Mouse (Mus musculus): ENCODE data around the gene Smad6. TPM values are rescaled to one million over a fixed set of nuclear protein-coding genes. Genes with fewer than 3 reads are reported as not detected.

The Smad6 gene
- polyA plus RNA-seq, 1 experiment from 2014 or later = 1.5 TPM

DNA sequence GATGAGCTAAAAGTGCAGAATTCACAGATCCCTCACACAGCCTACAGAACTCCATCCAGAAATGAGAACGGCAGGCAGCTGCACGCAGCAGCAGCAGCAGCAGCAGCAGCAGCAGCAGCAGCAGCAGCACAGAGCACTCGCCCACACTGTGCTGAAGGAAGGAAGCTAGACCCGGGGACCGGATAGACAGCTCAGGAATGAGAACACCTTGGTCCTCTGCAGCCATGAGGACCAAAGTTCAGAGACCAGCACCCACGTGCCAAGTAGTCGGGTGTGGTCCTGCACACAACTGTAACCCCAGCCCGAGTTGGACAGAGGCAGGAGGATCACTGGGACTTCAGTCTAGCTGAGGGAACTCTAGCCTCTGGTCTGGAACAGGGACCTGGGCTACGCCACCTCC is 22.7 kb downstream of the Smad6 start:
- Histone ChIP-seq H3K27me3 (replicated peaks) (no peaks in the 10 kb centered on the region), H3K27ac (no peak overlapping the region)
- no peak for ATAC-seq (replicated peaks)

DNA sequence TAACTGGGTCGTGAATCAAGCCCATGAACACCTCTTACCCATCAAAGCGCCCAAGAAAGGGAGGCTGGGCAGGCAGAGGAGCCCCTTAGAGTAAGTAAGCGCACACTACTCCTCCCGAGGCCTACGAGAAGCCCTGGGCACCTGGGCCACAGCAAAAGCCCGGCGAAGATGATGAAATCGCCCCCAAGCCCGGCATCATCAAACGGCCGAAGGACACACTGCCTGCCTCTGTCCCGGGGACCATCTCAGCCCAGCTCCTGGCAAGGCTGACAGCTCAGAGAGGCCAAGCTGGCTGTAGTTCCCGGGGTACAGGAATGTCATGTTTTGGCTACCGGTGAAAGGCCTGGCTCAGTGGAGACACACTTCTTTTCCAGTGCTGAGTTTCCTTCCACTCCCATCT is 23.8 kb downstream of the Smad6 start:
- H3K27me3 ChIP-seq (replicated peaks) = no peaks in the 10 kb centered on the region
- 71% methylated on average over 14 of the region's 14 CpGs for WGBS
- no peak overlapping the region for H3K27ac ChIP-seq
- no peaks in the 10 kb centered on the region for H3K36me3 ChIP-seq (replicated peaks)
- H3K4me2 ChIP-seq = no peak overlapping the region
- H3K9ac ChIP-seq = no peak overlapping the region
- no peaks in the 10 kb centered on the region for H3K9me3 ChIP-seq
- peaks cover 4% of the 10 kb centered on the region; the same call in 1 of the 2 replicates for H3K4me1 ChIP-seq
- H3K4me3 ChIP-seq = no peak overlapping the region
- no peak for ATAC-seq (replicated peaks)

More for the DNA sequence above, 22.7 kb downstream of the Smad6 start:
- Histone ChIP-seq H3K9ac (no peak overlapping the region), H3K4me1 (peaks cover 4% of the 10 kb centered on the region; the same call in 1 of the 2 replicates), H3K4me2 (no peak overlapping the region), H3K36me3 (replicated peaks) (no peaks in the 10 kb centered on the region), H3K9me3 (no peaks in the 10 kb centered on the region), H3K4me3 (no peak overlapping the region)
- WGBS = 87% methylated on average over 9 of the region's 9 CpGs

DNA sequence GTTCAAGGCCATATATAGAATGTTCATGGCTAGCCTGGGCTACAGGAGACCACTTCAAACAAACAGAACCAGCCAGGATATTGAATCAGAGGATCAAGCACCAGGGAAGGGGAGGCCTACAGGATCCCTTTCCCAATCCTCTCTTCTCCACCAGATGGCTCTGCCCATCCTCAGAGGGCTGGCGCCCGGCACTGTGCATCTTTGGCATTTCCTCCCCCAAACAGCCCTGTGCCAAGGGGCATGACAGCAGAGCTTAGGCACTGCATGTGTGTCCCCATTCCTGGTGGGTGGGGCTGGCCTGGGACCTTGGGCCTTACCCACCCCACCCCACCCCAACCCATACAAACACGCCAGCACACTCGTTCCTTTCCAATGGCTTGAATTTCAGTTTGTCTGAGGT is 24.4 kb downstream of the Smad6 start:
- 63% methylated on average over 4 of the region's 4 CpGs for WGBS
- H3K27ac ChIP-seq = no peak overlapping the region

DNA sequence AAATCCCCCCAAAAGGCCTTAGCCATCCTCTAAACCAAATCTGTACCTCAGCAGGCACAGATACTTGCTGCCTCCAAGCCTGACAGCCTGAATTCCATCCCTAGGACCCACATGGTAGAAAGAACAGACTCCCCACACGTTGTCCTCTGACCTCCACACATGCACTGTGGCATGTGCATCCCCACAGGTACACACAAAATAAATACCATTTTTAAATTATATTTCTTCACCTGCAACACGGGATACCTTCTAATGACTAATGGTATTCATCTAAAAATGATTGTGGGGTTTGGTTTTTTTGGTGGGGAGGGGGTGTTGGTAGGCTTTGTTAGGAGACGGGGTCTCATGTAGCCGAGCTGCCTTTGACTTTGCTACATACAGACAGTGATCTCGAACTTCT is 28.6 kb downstream of the Smad6 start:
- Histone ChIP-seq H3K9ac (no peak overlapping the region), H3K9me3 (no peaks in the 10 kb centered on the region), H3K36me3 (replicated peaks) (no peaks in the 10 kb centered on the region), H3K4me1 (peaks cover 4% of the 10 kb centered on the region; the same call in 1 of the 2 replicates), H3K27me3 (replicated peaks) (no peaks in the 10 kb centered on the region), H3K27ac (no peak overlapping the region), H3K4me2 (no peak overlapping the region), H3K4me3 (no peak overlapping the region)
- WGBS = 88% methylated on average over 5 of the region's 5 CpGs
- ATAC-seq (replicated peaks) = no peak

More for the DNA sequence above, 24.4 kb downstream of the Smad6 start:
- no peak overlapping the region for H3K4me3 ChIP-seq
- no peaks in the 10 kb centered on the region for H3K36me3 ChIP-seq (replicated peaks)
- no peaks in the 10 kb centered on the region for H3K27me3 ChIP-seq (replicated peaks)
- no peak overlapping the region for H3K9ac ChIP-seq
- H3K4me2 ChIP-seq = no peak overlapping the region
- no peaks in the 10 kb centered on the region for H3K9me3 ChIP-seq
- ATAC-seq (replicated peaks) = 0 out of 2 replicates have a peak, but pooled peaks have one; percentile 39
- peaks cover 4% of the 10 kb centered on the region; the same call in 1 of the 2 replicates for H3K4me1 ChIP-seq

DNA sequence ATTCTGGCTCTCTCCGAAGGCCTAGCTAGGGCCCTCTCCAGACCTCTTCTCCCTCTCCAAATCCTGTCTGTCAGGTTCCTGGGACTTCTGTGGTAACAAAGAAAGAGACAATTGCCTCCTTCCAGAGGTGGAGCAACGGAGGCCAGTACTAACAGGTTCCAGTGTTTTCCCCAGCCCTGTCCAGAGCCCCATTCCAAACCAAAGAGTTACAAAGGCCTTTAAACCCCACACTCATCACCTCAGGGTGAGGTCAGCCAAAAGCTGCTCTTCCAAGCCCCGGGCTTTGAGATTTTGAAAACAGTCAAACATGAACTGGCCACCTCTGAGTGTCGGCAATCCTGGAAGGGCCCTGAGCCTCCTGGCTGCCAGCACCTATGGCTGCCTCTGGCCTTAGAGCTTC is 29.1 kb downstream of the Smad6 start:
- no peak overlapping the region for H3K27ac ChIP-seq
- H3K9ac ChIP-seq = no peak overlapping the region
- WGBS = 63% methylated on average over 4 of the region's 4 CpGs
- ATAC-seq (replicated peaks) = no peak
- no peaks in the 10 kb centered on the region for H3K9me3 ChIP-seq
- no peaks in the 10 kb centered on the region for H3K27me3 ChIP-seq (replicated peaks)
- H3K4me1 ChIP-seq = peaks cover 1% of the 10 kb centered on the region; the same call in 1 of the 2 replicates
- H3K4me3 ChIP-seq = no peak overlapping the region
- H3K4me2 ChIP-seq = no peak overlapping the region
- no peaks in the 10 kb centered on the region for H3K36me3 ChIP-seq (replicated peaks)

DNA sequence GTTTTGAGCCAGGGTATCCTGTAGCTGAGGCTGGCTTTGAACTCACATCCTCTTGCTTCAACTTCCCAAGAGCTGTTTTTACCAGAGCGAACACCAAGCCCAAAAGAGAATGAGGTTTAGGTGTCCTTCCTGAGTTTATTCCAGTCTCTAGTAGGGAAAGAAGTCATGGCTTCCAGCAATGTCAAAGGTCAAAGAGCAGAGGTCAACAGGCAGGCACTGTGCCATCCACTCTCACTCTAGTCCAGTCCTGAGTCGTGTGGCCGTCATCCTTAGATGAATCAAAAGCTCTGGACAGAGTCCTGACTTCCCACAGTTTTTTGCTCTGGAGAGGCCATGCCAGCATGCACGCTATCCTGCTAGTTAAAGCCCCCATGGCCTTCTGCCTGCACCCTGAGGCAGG is 30.7 kb downstream of the Smad6 start:
- Histone ChIP-seq H3K4me2 (no peak overlapping the region), H3K36me3 (replicated peaks) (no peaks in the 10 kb centered on the region), H3K9me3 (no peaks in the 10 kb centered on the region), H3K9ac (no peak overlapping the region), H3K27ac (no peak overlapping the region), H3K27me3 (replicated peaks) (no peaks in the 10 kb centered on the region), H3K4me3 (no peak overlapping the region), H3K4me1 (no peaks in the 10 kb centered on the region)
- 79% methylated on average over 4 of the region's 4 CpGs for WGBS
- no peak for ATAC-seq (replicated peaks)

DNA sequence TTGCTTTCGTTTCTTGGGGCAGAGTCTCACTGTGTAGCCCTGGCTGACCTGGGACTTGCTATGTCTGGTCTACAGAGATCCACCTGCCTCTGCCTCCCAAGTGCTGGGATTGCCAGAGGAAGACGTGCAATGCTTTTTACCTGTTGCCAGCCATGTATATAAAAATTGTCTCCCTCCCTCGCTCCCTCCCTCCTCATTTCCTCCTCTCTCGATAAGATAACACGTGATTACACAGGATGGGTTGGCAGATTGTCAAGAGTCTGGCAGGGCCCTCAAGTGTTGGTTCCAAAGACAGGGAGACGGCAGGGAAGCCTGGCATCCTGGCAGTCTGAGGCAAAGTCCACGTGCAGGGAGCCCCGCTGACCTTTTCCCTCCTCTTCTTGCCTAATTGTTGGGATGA is 32.2 kb downstream of the Smad6 start:
- no peak for ATAC-seq (replicated peaks)
- H3K36me3 ChIP-seq (replicated peaks) = no peaks in the 10 kb centered on the region
- H3K4me2 ChIP-seq = no peak overlapping the region
- no peaks in the 10 kb centered on the region for H3K4me1 ChIP-seq
- 77% methylated on average over 8 of the region's 8 CpGs for WGBS
- no peaks in the 10 kb centered on the region for H3K9me3 ChIP-seq
- H3K4me3 ChIP-seq = no peak overlapping the region
- H3K9ac ChIP-seq = no peak overlapping the region
- H3K27me3 ChIP-seq (replicated peaks) = no peaks in the 10 kb centered on the region
- no peak overlapping the region for H3K27ac ChIP-seq

DNA sequence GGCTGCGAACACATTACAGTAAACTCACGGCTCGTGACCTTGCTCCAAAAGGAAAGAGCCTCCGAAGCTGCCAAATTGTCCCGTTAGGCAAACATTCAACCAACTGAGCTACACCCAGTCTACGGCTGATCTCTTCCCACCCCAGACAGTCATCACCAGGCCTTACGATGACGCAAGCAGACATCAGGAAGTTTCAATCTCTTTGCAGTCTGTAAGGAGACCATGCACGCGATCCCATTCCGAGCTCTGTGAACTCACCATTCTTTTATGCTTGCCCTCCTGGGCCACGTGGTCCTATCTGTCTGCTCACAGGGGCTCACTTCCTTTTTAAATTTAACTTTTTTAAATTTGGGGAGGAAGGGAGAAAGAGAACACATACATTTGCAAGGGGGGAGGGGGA is 32.6 kb downstream of the Smad6 start:
- no peak overlapping the region for H3K27ac ChIP-seq
- no peak overlapping the region for H3K4me2 ChIP-seq
- no peaks in the 10 kb centered on the region for H3K4me1 ChIP-seq
- no peak overlapping the region for H3K4me3 ChIP-seq
- no peaks in the 10 kb centered on the region for H3K27me3 ChIP-seq (replicated peaks)
- H3K36me3 ChIP-seq (replicated peaks) = no peaks in the 10 kb centered on the region
- no peaks in the 10 kb centered on the region for H3K9me3 ChIP-seq
- WGBS = 89% methylated on average over 12 of the region's 12 CpGs
- H3K9ac ChIP-seq = no peak overlapping the region
- ATAC-seq (replicated peaks) = no peak

DNA sequence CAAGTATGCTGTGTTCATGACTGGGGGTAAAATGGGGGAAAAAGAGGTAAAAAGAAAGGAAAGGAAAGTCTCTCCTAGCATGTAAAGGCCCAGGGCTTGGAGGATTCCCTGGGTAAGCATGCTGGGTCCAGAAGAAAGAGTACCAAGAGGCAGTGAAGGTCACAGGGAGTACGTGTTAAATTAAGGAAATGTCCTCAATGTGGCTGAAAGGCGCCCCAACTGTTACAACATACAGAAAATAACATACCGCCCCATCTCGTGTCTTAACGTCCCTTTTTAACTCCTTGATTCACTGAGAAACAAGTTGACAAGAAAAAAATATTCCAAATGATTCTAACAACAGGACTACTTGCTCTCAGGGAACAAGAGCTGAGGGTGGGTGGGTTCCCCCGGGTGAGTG is 36.7 kb downstream of the Smad6 start:
- ATAC-seq (replicated peaks) = no peak
- no peak overlapping the region for H3K4me3 ChIP-seq

DNA sequence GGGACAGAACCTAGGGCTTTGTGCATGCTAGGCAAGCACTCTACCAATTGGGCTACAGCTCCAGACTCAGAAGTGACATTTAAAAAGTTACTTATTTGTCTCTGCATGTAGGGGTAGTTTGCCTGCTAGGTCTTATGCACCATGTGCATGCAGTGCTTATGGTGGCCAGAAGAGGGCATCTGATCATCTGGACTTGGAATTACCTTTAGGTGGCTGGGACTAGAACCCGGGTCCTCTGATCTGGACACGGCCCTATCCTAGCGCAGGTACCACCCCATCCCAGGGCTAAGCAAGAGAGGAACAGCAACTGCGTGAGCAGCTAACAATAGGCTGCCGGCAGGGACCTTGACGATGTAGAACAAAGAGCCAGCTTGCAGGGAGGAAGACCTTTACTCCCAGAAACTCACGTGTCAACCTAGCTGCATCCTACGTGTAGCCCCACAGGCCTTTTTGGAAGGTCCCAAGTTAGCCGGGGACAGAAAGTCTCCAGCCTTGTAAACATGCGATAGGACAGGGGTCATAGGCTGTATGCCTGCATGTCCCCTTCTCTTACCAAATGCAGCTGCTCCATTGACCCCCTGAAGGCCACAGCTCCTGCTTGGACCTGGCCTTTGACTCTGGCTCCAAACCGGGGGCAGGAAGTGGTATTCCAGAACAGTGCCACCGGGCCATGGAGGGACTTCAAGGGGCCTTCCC is 38.8 kb downstream of the Smad6 start:
- 81% methylated on average over 12 of the region's 12 CpGs for WGBS
- Histone ChIP-seq H3K27ac (no peak overlapping the region), H3K4me3 (no peak overlapping the region)

More for the DNA sequence above, 36.7 kb downstream of the Smad6 start:
- Histone ChIP-seq H3K27ac (no peak overlapping the region), H3K4me2 (no peak overlapping the region), H3K4me1 (peaks cover 8% of the 10 kb centered on the region), H3K9ac (no peak overlapping the region), H3K36me3 (replicated peaks) (no peaks in the 10 kb centered on the region), H3K9me3 (no peaks in the 10 kb centered on the region), H3K27me3 (replicated peaks) (no peaks in the 10 kb centered on the region)
- 84% methylated on average over 6 of the region's 6 CpGs for WGBS

DNA sequence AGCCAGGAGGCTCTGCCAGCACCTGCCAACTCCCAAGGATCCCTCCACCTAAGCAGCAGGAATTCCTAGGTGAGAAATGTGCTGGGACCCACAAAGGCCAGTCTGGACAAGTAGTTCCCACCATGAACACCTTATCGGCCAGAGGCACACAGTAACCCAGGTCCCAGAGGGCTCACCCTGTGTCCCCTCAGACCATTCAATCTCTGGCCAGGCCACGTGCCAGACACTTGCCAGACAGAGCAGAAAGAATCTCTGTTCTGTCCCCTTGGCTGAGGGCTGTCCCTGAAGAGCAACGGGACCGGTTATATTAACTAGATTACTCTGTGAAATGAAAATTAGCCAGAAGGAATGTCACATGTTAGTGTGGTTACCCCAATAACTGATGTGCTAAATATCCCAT is 39.9 kb downstream of the Smad6 start:
- Histone ChIP-seq H3K36me3 (replicated peaks) (no peaks in the 10 kb centered on the region), H3K4me1 (peaks cover 12% of the 10 kb centered on the region), H3K9me3 (no peaks in the 10 kb centered on the region), H3K9ac (no peak overlapping the region), H3K4me3 (no peak overlapping the region), H3K4me2 (no peak overlapping the region), H3K27me3 (replicated peaks) (no peaks in the 10 kb centered on the region), H3K27ac (no peak overlapping the region)
- ATAC-seq (replicated peaks) = no peak
- WGBS = 77% methylated on average over 4 of the region's 4 CpGs

More for the DNA sequence above, 38.8 kb downstream of the Smad6 start:
- Histone ChIP-seq H3K4me2 (no peak overlapping the region), H3K27me3 (replicated peaks) (no peaks in the 10 kb centered on the region), H3K9me3 (no peaks in the 10 kb centered on the region), H3K9ac (no peak overlapping the region), H3K36me3 (replicated peaks) (no peaks in the 10 kb centered on the region), H3K4me1 (peaks cover 12% of the 10 kb centered on the region)
- no peak for ATAC-seq (replicated peaks)

DNA sequence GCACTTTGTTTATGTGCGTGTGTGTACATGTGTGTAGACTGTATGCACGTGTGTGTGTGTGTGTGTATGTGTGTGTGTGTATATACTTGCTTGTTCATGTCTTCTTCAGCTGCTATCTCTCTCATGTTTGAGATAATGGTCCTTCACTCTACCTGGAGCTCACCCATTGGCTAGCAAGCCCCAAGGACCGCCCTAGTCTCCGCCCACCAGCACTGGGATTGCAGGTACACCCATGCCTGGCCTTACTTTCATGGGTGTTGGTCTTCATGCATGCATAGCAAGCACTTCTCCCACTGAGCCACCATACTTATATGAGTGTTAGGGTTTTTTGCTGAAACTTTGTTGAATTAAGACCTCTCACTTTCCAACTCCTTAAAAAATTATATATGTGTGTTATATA is 40.5 kb downstream of the Smad6 start:
- Histone ChIP-seq H3K4me3 (no peak overlapping the region), H3K9me3 (no peaks in the 10 kb centered on the region), H3K4me1 (peaks cover 12% of the 10 kb centered on the region), H3K4me2 (no peak overlapping the region), H3K27me3 (replicated peaks) (no peaks in the 10 kb centered on the region), H3K9ac (no peak overlapping the region), H3K27ac (no peak overlapping the region), H3K36me3 (replicated peaks) (no peaks in the 10 kb centered on the region)
- 83% methylated on average over 4 of the region's 4 CpGs for WGBS
- no peak for ATAC-seq (replicated peaks)
